Mouse (Mus musculus): ENCODE data around the gene Elp5. TPM values are rescaled to one million over a fixed set of nuclear protein-coding genes. Genes with fewer than 3 reads are reported as not detected.

Gene Elp5
- total RNA-seq, 2 experiments from 2014 or later = 98.0 to 99.5 TPM

Small RNA genes lying within 50 kb of the gene (microRNA-seq; reads per million reads assigned to microRNA genes)
- gene Gm44349 (0.22 to 0.39 reads per million in 2 experiments), gene Mir324 (7,935 to 11,302 reads per million in 2 experiments)

Other genes with a start within 250 kb of the Elp5 start
- gene Polr2a, start 223.9 kb downstream of the Elp5 start, total RNA-seq (2021) = 10 to 100 TPM; 55.6 to 59.4 TPM
- gene Slc35g3, start 220.5 kb downstream of the Elp5 start, total RNA-seq (2021) = under 1 TPM in 1 of 2 experiments, not detected in 1; 0.22 TPM
- 10 to 100 TPM; 69.7 to 72.8 TPM for gene Zbtb4, start 216.6 kb downstream of the Elp5 start, total RNA-seq (2021)
- gene Chrnb1, start 186.6 kb downstream of the Elp5 start, total RNA-seq (2021) = 1 to 10 TPM; 1.1 to 1.6 TPM
- gene Fgf11, start 180.7 kb downstream of the Elp5 start, total RNA-seq (2021) = 10 to 100 TPM; 26.8 to 26.9 TPM
- gene Tmem102, start 176.9 kb downstream of the Elp5 start, total RNA-seq (2021) = not detected
- not detected for gene Gm39566, start 167.2 kb downstream of the Elp5 start, total RNA-seq (2021)
- gene Spem2, start 164.1 kb downstream of the Elp5 start, total RNA-seq (2021) = not detected
- under 1 TPM; 0.34 to 0.54 TPM for gene Spem1, start 160.3 kb downstream of the Elp5 start, total RNA-seq (2021)
- 100 to 1,000 TPM; 227 to 245 TPM for gene Nlgn2, start 144.7 kb downstream of the Elp5 start, total RNA-seq (2021)
- 100 to 1,000 TPM; 148 to 153 TPM for gene Tmem256, start 144.0 kb downstream of the Elp5 start, total RNA-seq (2021)
- gene Plscr3, start 136.1 kb downstream of the Elp5 start, total RNA-seq (2021) = 10 to 100 TPM; 31.2 to 37.7 TPM
- gene Tnk1, start 123.8 kb downstream of the Elp5 start, total RNA-seq (2021) = under 1 TPM in 1 of 2 experiments, not detected in 1; 0.25 TPM
- gene Tmem95, start 104.5 kb downstream of the Elp5 start, total RNA-seq (2021) = not detected
- under 1 TPM; 0.85 TPM for gene Kctd11, start 101.1 kb downstream of the Elp5 start, total RNA-seq (2021)
- gene Acap1, start 87.0 kb downstream of the Elp5 start, total RNA-seq (2021) = under 1 TPM; 0.16 to 0.21 TPM
- 1 to 10 TPM; 2.4 to 2.5 TPM for gene 2810408A11Rik, start 81.5 kb downstream of the Elp5 start, total RNA-seq (2021)
- gene Neurl4, start 81.4 kb downstream of the Elp5 start, total RNA-seq (2021) = 100 to 1,000 TPM; 127 to 146 TPM
- gene Gps2, start 68.6 kb downstream of the Elp5 start, total RNA-seq (2021) = 10 to 100 TPM; 27.8 to 30.2 TPM
- gene Eif5a, start 60.6 kb downstream of the Elp5 start, total RNA-seq (2021) = 100 to 1,000 TPM; 479 to 501 TPM
- 1 to 10 TPM; 9.2 to 9.5 TPM for gene Ybx2, start 46.7 kb downstream of the Elp5 start, total RNA-seq (2021)
- 1 to 10 TPM; 1.7 to 2.0 TPM for gene Slc2a4, start 34.3 kb downstream of the Elp5 start, total RNA-seq (2021)
- gene Cldn7, start 17.7 kb downstream of the Elp5 start, total RNA-seq (2021) = not detected
- gene Ctdnep1, start 1.4 kb downstream of the Elp5 start, total RNA-seq (2021) = 100 to 1,000 TPM; 101 to 105 TPM
- gene Gabarap, start 8.6 kb upstream of the Elp5 start, total RNA-seq (2021) = 100 to 1,000 TPM; 256 to 267 TPM
- gene Phf23, start 13.3 kb upstream of the Elp5 start, total RNA-seq (2021) = 10 to 100 TPM; 40.1 to 43.7 TPM
- 10 to 100 TPM; 26.1 to 38.9 TPM for gene Dvl2, start 18.1 kb upstream of the Elp5 start, total RNA-seq (2021)
- gene Acadvl, start 32.9 kb upstream of the Elp5 start, total RNA-seq (2021) = 10 to 100 TPM; 55.7 to 57.6 TPM
- gene Dlg4, start 34.4 kb upstream of the Elp5 start, total RNA-seq (2021) = 100 to 1,000 TPM; 705 to 717 TPM
- gene Asgr1, start 71.6 kb upstream of the Elp5 start, total RNA-seq (2021) = 1 to 10 TPM; 1.2 to 1.3 TPM
- not detected for gene Asgr2, start 110.1 kb upstream of the Elp5 start, total RNA-seq (2021)
- under 1 TPM; 0.67 to 0.69 TPM for gene Mgl2, start 147.8 kb upstream of the Elp5 start, total RNA-seq (2021)
- 1 to 10 TPM; 1.2 to 1.4 TPM for gene Clec10a, start 173.7 kb upstream of the Elp5 start, total RNA-seq (2021)
- gene Slc16a11, start 230.2 kb upstream of the Elp5 start, total RNA-seq (2021) = 10 to 100 TPM; 32.8 to 39.6 TPM
- 10 to 100 TPM in 1 of 2 experiments, 1 to 10 TPM in 1; 9.2 to 12.1 TPM for gene Slc16a13, start 238.5 kb upstream of the Elp5 start, total RNA-seq (2021)
- 1 to 10 TPM; 4.3 to 7.4 TPM for gene Bcl6b, start 247.3 kb upstream of the Elp5 start, total RNA-seq (2021)

Measured in layer of hippocampus, postnatal 10 days (tissue).